Mouse (Mus musculus): Measurements from ENCODE around the gene Tuba1a. TPM values are rescaled to one million over a fixed set of nuclear protein-coding genes. Genes with fewer than 3 reads are reported as not detected.
"Not testable (repeated sequence)": the region's sequence is repeated elsewhere in the genome, so short reads cannot be mapped to it uniquely, and the experiment has no call there.

Tuba1a gene
- polyA plus RNA-seq, 1 experiment from 2014 or later: 1,836 TPM

- Histone ChIP-seq H3K36me3 (ENCODE audit: control insufficient read depth, insufficient read depth, low read length) (no peaks in the 10 kb centered on the region), H3K4me1 (ENCODE audit: control insufficient read depth, insufficient read depth, low read length) (no peaks in the 10 kb centered on the region), H3K9ac (ENCODE audit: low read depth, low read length) (no peak overlapping the region), H3K4me2 (ENCODE audit: low read depth, low read length) (no peak overlapping the region), H3K27ac (replicated peaks; ENCODE audit: low read depth, low read length) (no peak overlapping the region), H3K9me3 (ENCODE audit: control insufficient read depth, low read length) (no peaks in the 10 kb centered on the region), H3K27me3 (replicated peaks; ENCODE audit: control insufficient read depth, insufficient read depth, low read length) (no peaks in the 10 kb centered on the region), H3K4me3 (ENCODE audit: low read depth, low read length) (no peak overlapping the region)
- ATAC-seq (ENCODE audit: low read depth) (no peak), DNase-seq (ENCODE audit: low spot score) (no peak)
- 75% methylated on average over 2 of the region's 2 CpGs for WGBS
Measured at GRCm38 (mm10) chr15:98941539-98941938, 12.0 kb downstream of the Tuba1a start.

GRCm38 (mm10) chr15:98940816-98941215 is 12.7 kb downstream of the Tuba1a start:
- no peaks in the 10 kb centered on the region for H3K9me3 ChIP-seq (ENCODE audit: control insufficient read depth, low read length)
- H3K36me3 ChIP-seq (ENCODE audit: control insufficient read depth, insufficient read depth, low read length): no peaks in the 10 kb centered on the region
- no peak overlapping the region for H3K4me2 ChIP-seq (ENCODE audit: low read depth, low read length)
- no peaks in the 10 kb centered on the region for H3K27me3 ChIP-seq (replicated peaks; ENCODE audit: control insufficient read depth, insufficient read depth, low read length)
- H3K9ac ChIP-seq (ENCODE audit: low read depth, low read length): 0 out of 2 replicates have a peak overlapping the region, but pooled peaks have one; percentile 8
- WGBS: 71% methylated on average over 10 of the region's 10 CpGs
- ATAC-seq (ENCODE audit: low read depth) (no peak), DNase-seq (ENCODE audit: low spot score) (no peak)
- H3K4me3 ChIP-seq (ENCODE audit: low read depth, low read length): no peak overlapping the region
- H3K4me1 ChIP-seq (ENCODE audit: control insufficient read depth, insufficient read depth, low read length): peaks cover 2% of the 10 kb centered on the region
- no peak overlapping the region for H3K27ac ChIP-seq (replicated peaks; ENCODE audit: low read depth, low read length)

GRCm38 (mm10) chr15:98934217-98934839 is 19.2 kb downstream of the Tuba1a start, which contains the start of gene Tuba1b:
Tuba1b (minus strand) TSS chr15:98934565.
- Histone ChIP-seq H3K36me3 (ENCODE audit: control insufficient read depth, insufficient read depth, low read length) (peaks cover 9% of the 10 kb centered on the region), H3K4me1 (ENCODE audit: control insufficient read depth, insufficient read depth, low read length) (peaks cover 10% of the 10 kb centered on the region), H3K9me3 (ENCODE audit: control insufficient read depth, low read length) (no peaks in the 10 kb centered on the region), H3K4me2 (ENCODE audit: low read depth, low read length) (peak within 1 kb of the TSS; percentile 98), H3K9ac (ENCODE audit: low read depth, low read length) (peak within 1 kb of the TSS; percentile 93), H3K27ac (replicated peaks; ENCODE audit: low read depth, low read length) (peak within 1 kb of the TSS; percentile 98), H3K4me3 (ENCODE audit: low read depth, low read length) (peak within 1 kb of the TSS; percentile 77), H3K27me3 (replicated peaks; ENCODE audit: control insufficient read depth, insufficient read depth, low read length) (no peaks in the 10 kb centered on the region)
- ATAC-seq (ENCODE audit: low read depth) (peak; percentile 93), DNase-seq (ENCODE audit: low spot score) (peak; percentile 98)
- 4% methylated on average over 34 of the region's 58 CpGs for WGBS

DNA sequence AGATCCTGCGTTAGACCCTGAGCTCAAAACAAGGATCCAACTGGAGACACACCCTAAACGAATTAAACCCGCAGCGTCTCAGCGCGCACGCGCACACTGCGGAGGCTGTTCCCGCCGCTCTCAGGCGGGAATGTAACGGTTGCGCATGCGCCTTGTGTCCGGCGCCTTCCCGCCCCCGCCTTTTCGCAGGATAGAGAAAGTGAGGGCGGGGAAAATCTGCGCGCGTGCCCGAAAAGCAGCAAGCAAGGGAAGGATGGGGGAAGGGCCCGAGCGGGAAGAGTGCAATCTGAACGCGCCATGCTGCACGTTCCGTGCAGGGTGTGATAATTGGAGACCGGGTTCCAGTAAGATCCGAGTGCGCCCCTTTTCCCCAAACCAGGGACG is 19.7 kb downstream of the Tuba1a start:
- H3K4me2 ChIP-seq (ENCODE audit: low read depth, low read length): peak overlapping the region; percentile 98
- peak; percentile 98 for DNase-seq (ENCODE audit: low spot score)
- no peaks in the 10 kb centered on the region for H3K27me3 ChIP-seq (replicated peaks; ENCODE audit: control insufficient read depth, insufficient read depth, low read length)
- ATAC-seq (ENCODE audit: low read depth): peak; percentile 85
- no peaks in the 10 kb centered on the region for H3K9me3 ChIP-seq (ENCODE audit: control insufficient read depth, low read length)
- H3K9ac ChIP-seq (ENCODE audit: low read depth, low read length): peak overlapping the region; percentile 93
- peaks cover 9% of the 10 kb centered on the region for H3K36me3 ChIP-seq (ENCODE audit: control insufficient read depth, insufficient read depth, low read length)
- H3K27ac ChIP-seq (replicated peaks; ENCODE audit: low read depth, low read length): peak overlapping the region; percentile 98
- peaks cover 10% of the 10 kb centered on the region for H3K4me1 ChIP-seq (ENCODE audit: control insufficient read depth, insufficient read depth, low read length)
- peak overlapping the region; percentile 77 for H3K4me3 ChIP-seq (ENCODE audit: low read depth, low read length)
- under 1% methylated on average over 30 of the region's 35 CpGs for WGBS

- H3K27me3 ChIP-seq (replicated peaks; ENCODE audit: control insufficient read depth, insufficient read depth, low read length); DNase-seq (ENCODE audit: low spot score); H3K4me1 ChIP-seq (ENCODE audit: control insufficient read depth, insufficient read depth, low read length); H3K36me3 ChIP-seq (ENCODE audit: control insufficient read depth, insufficient read depth, low read length); H3K9me3 ChIP-seq (ENCODE audit: control insufficient read depth, low read length); ATAC-seq (ENCODE audit: low read depth): not testable (repeated sequence)
- peak overlapping the region; percentile 77 for H3K4me3 ChIP-seq (ENCODE audit: low read depth, low read length)
- H3K9ac ChIP-seq (ENCODE audit: low read depth, low read length): peak overlapping the region; percentile 93
- H3K4me2 ChIP-seq (ENCODE audit: low read depth, low read length): peak overlapping the region; percentile 98
- WGBS: 12% methylated on average over 8 of the region's 9 CpGs
- H3K27ac ChIP-seq (replicated peaks; ENCODE audit: low read depth, low read length): peak overlapping the region; percentile 98
Measured at GRCm38 (mm10) chr15:98933004-98933671, 20.4 kb downstream of the Tuba1a start.

- H3K4me2 ChIP-seq (ENCODE audit: low read depth, low read length): no peak overlapping the region
- no peak for ATAC-seq (ENCODE audit: low read depth)
- no peak for DNase-seq (ENCODE audit: low spot score)
- H3K27ac ChIP-seq (replicated peaks; ENCODE audit: low read depth, low read length): no peak overlapping the region
- peaks cover 10% of the 10 kb centered on the region for H3K4me1 ChIP-seq (ENCODE audit: control insufficient read depth, insufficient read depth, low read length)
- 80% methylated on average over 3 of the region's 3 CpGs for WGBS
- peaks cover 9% of the 10 kb centered on the region for H3K36me3 ChIP-seq (ENCODE audit: control insufficient read depth, insufficient read depth, low read length)
- no peak overlapping the region for H3K9ac ChIP-seq (ENCODE audit: low read depth, low read length)
- no peaks in the 10 kb centered on the region for H3K27me3 ChIP-seq (replicated peaks; ENCODE audit: control insufficient read depth, insufficient read depth, low read length)
- H3K4me3 ChIP-seq (ENCODE audit: low read depth, low read length): no peak overlapping the region
- H3K9me3 ChIP-seq (ENCODE audit: control insufficient read depth, low read length): no peaks in the 10 kb centered on the region
Measured at GRCm38 (mm10) chr15:98930998-98931397, 22.5 kb downstream of the Tuba1a start.

DNA sequence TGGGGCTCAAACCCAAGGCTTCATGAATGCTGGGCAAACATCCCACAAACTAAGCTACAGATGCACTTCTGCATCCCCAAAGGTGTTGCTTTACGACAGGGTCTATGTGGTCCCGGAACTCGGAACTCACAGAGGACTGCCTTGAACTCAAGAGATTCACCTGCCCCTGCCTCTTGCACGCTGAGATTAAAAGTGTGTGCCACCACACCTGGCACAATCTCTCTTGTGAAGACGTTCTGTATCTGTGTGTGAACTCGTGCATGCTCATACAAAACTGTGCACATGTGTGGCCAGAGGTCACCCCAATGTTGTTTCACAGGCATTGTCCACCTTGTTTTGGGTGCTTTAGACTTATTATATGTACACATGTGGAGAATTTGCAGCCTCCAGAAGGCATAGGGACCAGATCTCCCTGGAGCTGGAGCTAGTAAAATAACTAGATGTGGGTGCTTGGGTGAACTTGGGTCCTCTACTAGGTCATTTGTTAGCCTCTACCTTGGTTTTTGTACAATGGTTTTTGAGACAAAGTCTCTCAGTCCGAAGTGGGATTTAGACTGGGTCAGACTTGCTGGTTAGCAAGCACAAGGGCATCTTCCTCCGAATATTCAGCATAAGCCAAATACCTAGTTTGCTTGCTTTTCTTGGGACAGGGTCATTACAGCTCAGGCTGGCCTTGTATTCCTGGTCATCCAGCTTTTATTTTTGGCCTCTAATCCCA is 23.3 kb downstream of the Tuba1a start:
- no peak overlapping the region for H3K27ac ChIP-seq (replicated peaks; ENCODE audit: low read depth, low read length)
- no peak for DNase-seq (ENCODE audit: low spot score)

GRCm38 (mm10) chr15:98928598-98929240 is 24.8 kb downstream of the Tuba1a start:
- H3K9me3 ChIP-seq (ENCODE audit: control insufficient read depth, low read length): no peaks in the 10 kb centered on the region
- no peaks in the 10 kb centered on the region for H3K4me1 ChIP-seq (ENCODE audit: control insufficient read depth, insufficient read depth, low read length)
- DNase-seq (ENCODE audit: low spot score): peak; percentile 92
- H3K9ac ChIP-seq (ENCODE audit: low read depth, low read length): no peak overlapping the region
- peak; percentile 66 for ATAC-seq (ENCODE audit: low read depth)
- H3K4me2 ChIP-seq (ENCODE audit: low read depth, low read length): 0 out of 2 replicates have a peak overlapping the region, but pooled peaks have one; percentile 7
- H3K27me3 ChIP-seq (replicated peaks; ENCODE audit: control insufficient read depth, insufficient read depth, low read length): no peaks in the 10 kb centered on the region
- 10% methylated on average over 13 of the region's 13 CpGs for WGBS
- H3K27ac ChIP-seq (replicated peaks; ENCODE audit: low read depth, low read length): 0 out of 2 replicates have a peak overlapping the region, but pooled peaks have one; percentile 25
- H3K4me3 ChIP-seq (ENCODE audit: low read depth, low read length): no peak overlapping the region
- H3K36me3 ChIP-seq (ENCODE audit: control insufficient read depth, insufficient read depth, low read length): peaks cover 9% of the 10 kb centered on the region

More for the DNA sequence above, 23.3 kb downstream of the Tuba1a start:
- H3K36me3 ChIP-seq (ENCODE audit: control insufficient read depth, insufficient read depth, low read length): peaks cover 9% of the 10 kb centered on the region
- WGBS: 51% methylated on average over 8 of the region's 8 CpGs
- no peak overlapping the region for H3K4me2 ChIP-seq (ENCODE audit: low read depth, low read length)
- ATAC-seq (ENCODE audit: low read depth): no peak
- no peak overlapping the region for H3K4me3 ChIP-seq (ENCODE audit: low read depth, low read length)
- H3K4me1 ChIP-seq (ENCODE audit: control insufficient read depth, insufficient read depth, low read length): peaks cover 1% of the 10 kb centered on the region
- no peak overlapping the region for H3K9ac ChIP-seq (ENCODE audit: low read depth, low read length)
- no peaks in the 10 kb centered on the region for H3K27me3 ChIP-seq (replicated peaks; ENCODE audit: control insufficient read depth, insufficient read depth, low read length)
- no peaks in the 10 kb centered on the region for H3K9me3 ChIP-seq (ENCODE audit: control insufficient read depth, low read length)

All from embryonic facial prominence, embryonic 14.5 days (tissue).